Mouse (Mus musculus): ENCODE measurements at regions not wholly inside any gene's neighbourhood (a gene's known extent, or its start where the extent isn't known, plus 50 kb on each side); places are given as distances from the start of the nearest gene placed in this dataset.

GRCm38 (mm10) chr14:72809138-72809537 is 99.3 kb upstream of the Fndc3a start:
- DNase-seq (ENCODE audit: low read depth, low spot score), result no peak
- Histone ChIP-seq H3K36me3 (ENCODE audit: control insufficient read depth in 1 of 2, insufficient read depth in 2 of 2, low read length in 2 of 2) (no peaks in the 10 kb centered on the region), H3K79me2 (ENCODE audit: control insufficient read depth, insufficient read depth, low read length, poor library complexity) (no peaks in the 10 kb centered on the region), H3K4me3 (ENCODE audit: control insufficient read depth in 1 of 2, insufficient read depth in 1 of 2, low read depth in 2 of 2, low read length in 2 of 2) (no peak overlapping the region), H3K4me1 (ENCODE audit: control insufficient read depth in 1 of 2, insufficient read depth in 2 of 2, low read length in 2 of 2) (no peaks in the 10 kb centered on the region), H3K27me3 (ENCODE audit: control insufficient read depth in 1 of 2, insufficient read depth in 2 of 2, low read length in 2 of 2) (no peaks in the 10 kb centered on the region), H3K9ac (ENCODE audit: control insufficient read depth, low read depth, low read length, poor library complexity, severe bottlenecking) (no peak overlapping the region), H3K27ac (ENCODE audit: control insufficient read depth, low read depth, low read length) (no peak overlapping the region), H3K9me3 (replicated peaks; ENCODE audit: insufficient read depth, low read length) (no peaks in the 10 kb centered on the region)
- no peak for TF ChIP-seq POLR2AphosphoS2 (IDR thresholded peaks at IDR 0.05; ENCODE audit: low read length)
- TF ChIP-seq MAFK (IDR thresholded peaks at IDR 0.05; ENCODE audit: borderline replicate concordance, low read depth, low read length), result no peak
- TF ChIP-seq E2F4 (IDR thresholded peaks at IDR 0.05; ENCODE audit: borderline replicate concordance, low read depth, low read length), result no peak
- TF ChIP-seq EP300 (IDR thresholded peaks at IDR 0.05; ENCODE audit: low read depth in 1 of 2, low read length in 2 of 2), result no peak
- TF ChIP-seq ZKSCAN1 (IDR thresholded peaks at IDR 0.05; ENCODE audit: low read depth, low read length), result no peak
- TF ChIP-seq TBP (IDR thresholded peaks at IDR 0.05; ENCODE audit: low read depth, low read length), result no peak
- TF ChIP-seq ZNF384 (IDR thresholded peaks at IDR 0.05; ENCODE audit: low read depth, low read length), result no peak
- TF ChIP-seq UBTF (IDR thresholded peaks at IDR 0.05; ENCODE audit: borderline replicate concordance, insufficient read depth, low read depth, low read length), result no peak
- no peak for TF ChIP-seq JUND (IDR thresholded peaks at IDR 0.05; ENCODE audit: low read depth, low read length)
- no peak for TF ChIP-seq ELF1 (IDR thresholded peaks at IDR 0.05; ENCODE audit: low read depth, low read length)
- TF ChIP-seq MYB (IDR thresholded peaks at IDR 0.05; ENCODE audit: low read depth, low read length), result no peak

- Histone ChIP-seq H3K4me3 (ENCODE audit: control insufficient read depth in 1 of 2, insufficient read depth in 1 of 2, low read depth in 2 of 2, low read length in 2 of 2) (no peak overlapping the region), H3K9ac (ENCODE audit: control insufficient read depth, low read depth, low read length, poor library complexity, severe bottlenecking) (no peak overlapping the region), H3K4me1 (ENCODE audit: control insufficient read depth in 1 of 2, insufficient read depth in 2 of 2, low read length in 2 of 2) (no peaks in the 10 kb centered on the region), H3K79me2 (ENCODE audit: control insufficient read depth, insufficient read depth, low read length, poor library complexity) (no peaks in the 10 kb centered on the region), H3K9me3 (replicated peaks; ENCODE audit: insufficient read depth, low read length) (no peaks in the 10 kb centered on the region), H3K27me3 (ENCODE audit: control insufficient read depth in 1 of 2, insufficient read depth in 2 of 2, low read length in 2 of 2) (no peaks in the 10 kb centered on the region), H3K27ac (ENCODE audit: control insufficient read depth, low read depth, low read length) (no peak overlapping the region), H3K36me3 (ENCODE audit: control insufficient read depth in 1 of 2, insufficient read depth in 2 of 2, low read length in 2 of 2) (no peaks in the 10 kb centered on the region)
- DNase-seq (ENCODE audit: low read depth, low spot score), result no peak
- TF ChIP-seq ETS1 (IDR thresholded peaks at IDR 0.05; ENCODE audit: low read depth, low read length), result no peak
- no peak for TF ChIP-seq MEF2A (IDR thresholded peaks at IDR 0.05; ENCODE audit: extremely low read depth, insufficient replicate concordance, low read depth, low read length, poor library complexity, severe bottlenecking)
- no peak for TF ChIP-seq ZC3H11A (IDR thresholded peaks at IDR 0.05; ENCODE audit: low read depth, low read length)
Measured at GRCm38 (mm10) chr14:72807947-72808346, 98.1 kb upstream of the Fndc3a start.

- Histone ChIP-seq H3K27ac (ENCODE audit: control insufficient read depth, low read depth, low read length) (no peak overlapping the region), H3K9me3 (replicated peaks; ENCODE audit: insufficient read depth, low read length) (no peaks in the 10 kb centered on the region), H3K79me2 (ENCODE audit: control insufficient read depth, insufficient read depth, low read length, poor library complexity) (no peaks in the 10 kb centered on the region), H3K9ac (ENCODE audit: control insufficient read depth, low read depth, low read length, poor library complexity, severe bottlenecking) (no peak overlapping the region), H3K36me3 (ENCODE audit: control insufficient read depth in 1 of 2, insufficient read depth in 2 of 2, low read length in 2 of 2) (no peaks in the 10 kb centered on the region), H3K4me3 (ENCODE audit: control insufficient read depth in 1 of 2, insufficient read depth in 1 of 2, low read depth in 2 of 2, low read length in 2 of 2) (no peak overlapping the region), H3K4me1 (ENCODE audit: control insufficient read depth in 1 of 2, insufficient read depth in 2 of 2, low read length in 2 of 2) (no peaks in the 10 kb centered on the region), H3K27me3 (ENCODE audit: control insufficient read depth in 1 of 2, insufficient read depth in 2 of 2, low read length in 2 of 2) (no peaks in the 10 kb centered on the region)
- no peak for DNase-seq (ENCODE audit: low read depth, low spot score)
- TF ChIP-seq ELF1 (IDR thresholded peaks at IDR 0.05; ENCODE audit: low read depth, low read length), result no peak
- TF ChIP-seq POLR2A (IDR thresholded peaks at IDR 0.05; ENCODE audit: control insufficient read depth in 1 of 2, insufficient read depth in 1 of 2, low read depth in 1 of 2, low read length in 2 of 2, poor library complexity in 1 of 2), result no peak
- no peak for TF ChIP-seq HCFC1 (IDR thresholded peaks at IDR 0.05; ENCODE audit: low read depth, low read length)
- no peak for TF ChIP-seq TAL1 (IDR thresholded peaks at IDR 0.05; ENCODE audit: low read length)
- TF ChIP-seq ZC3H11A (IDR thresholded peaks at IDR 0.05; ENCODE audit: low read depth, low read length), result no peak
- TF ChIP-seq MAFK (IDR thresholded peaks at IDR 0.05; ENCODE audit: borderline replicate concordance, low read depth, low read length), result no peak
- no peak for TF ChIP-seq SIN3A (IDR thresholded peaks at IDR 0.05; ENCODE audit: low read length)
- TF ChIP-seq KAT2A (conservative IDR thresholded peaks at IDR 0.05; ENCODE audit: low read depth, low read length), result no peak
- TF ChIP-seq POLR2AphosphoS2 (IDR thresholded peaks at IDR 0.05; ENCODE audit: low read length), result no peak
- TF ChIP-seq MYB (IDR thresholded peaks at IDR 0.05; ENCODE audit: low read depth, low read length), result no peak
- TF ChIP-seq RAD21 (IDR thresholded peaks at IDR 0.05; ENCODE audit: low read depth, low read length), result no peak
- no peak for TF ChIP-seq RCOR1 (IDR thresholded peaks at IDR 0.05; ENCODE audit: low read depth, low read length)
Measured at GRCm38 (mm10) chr14:72807286-72807685, 97.5 kb upstream of the Fndc3a start.

Measured in MEL (cell line).